Mouse (Mus musculus) bone marrow, adult 2 months (tissue): ENCODE measurements at regions not wholly inside any gene's neighbourhood (a gene's known extent, or its start where the extent isn't known, plus 50 kb on each side); places are given as distances from the start of the nearest gene placed in this dataset.

Experiments
- CTCF ChIP-seq: fragments of 200-500 bp; IDR thresholded peaks from 2 replicates; pipeline ENCODE4 v1.5.1; 2011; ENCODE audit warnings: low read length, control low read depth; ENCODE audit not compliant: control insufficient read depth, insufficient read depth
- POLR2A ChIP-seq: fragments of 200-500 bp; IDR thresholded peaks from 2 replicates; pipeline ENCODE4 v1.6.1; 2011; ENCODE audit warnings: low read depth, mild to moderate bottlenecking, control low read depth, low read length, borderline replicate concordance; ENCODE audit not compliant: control insufficient read depth

DNA sequence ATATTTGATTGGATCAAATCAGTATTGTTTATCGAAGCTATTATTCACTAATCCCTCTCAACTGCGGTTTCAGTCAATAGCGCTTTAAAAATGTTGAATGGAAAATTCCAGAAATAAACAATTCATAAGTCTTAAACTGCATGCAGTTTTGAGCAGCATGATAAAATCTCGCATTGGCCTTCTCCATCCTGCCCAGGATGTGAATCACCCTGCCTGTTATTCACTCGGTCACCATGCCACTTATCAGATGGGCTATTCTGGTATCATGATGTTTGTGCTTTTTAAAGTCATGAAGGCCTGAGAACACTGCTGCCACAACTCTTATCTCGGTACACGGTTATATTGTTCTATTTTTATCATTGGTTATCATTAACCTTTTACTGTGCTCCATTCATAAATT is 238.3 kb downstream of the Papss1 start:
- TF ChIP-seq POLR2A: no peak
- TF ChIP-seq CTCF: no peak
